19 mouse cellular contexts compared by ENCODE assay signal in the genomic region with DNA sequence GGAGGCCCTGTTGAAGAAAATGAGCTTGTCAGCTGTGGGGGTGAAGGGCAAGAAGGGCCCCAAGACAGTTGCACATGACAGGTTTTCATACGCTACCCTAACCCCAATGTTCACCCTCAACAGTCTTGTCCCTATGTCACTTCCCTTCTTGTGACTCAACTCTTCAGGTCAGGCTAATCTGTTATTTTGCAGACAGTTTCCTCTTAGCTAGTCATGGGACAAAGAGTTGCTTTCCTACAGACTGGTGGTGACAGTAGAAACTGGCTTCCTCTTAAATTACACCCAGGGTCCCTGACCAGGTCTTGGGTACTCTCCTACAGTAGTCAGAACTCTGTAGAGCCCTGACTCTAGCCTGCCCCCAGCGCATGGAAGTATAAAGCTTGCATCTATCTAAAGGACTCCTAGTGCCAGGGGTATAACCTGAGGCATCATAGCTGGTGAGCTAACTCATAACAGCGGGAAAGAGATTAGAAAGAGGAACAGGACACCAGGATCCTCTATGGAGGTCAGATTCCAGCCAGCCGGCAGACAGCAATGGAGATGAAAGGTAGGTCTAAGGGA. TPM values are rescaled to one million over a fixed set of nuclear protein-coding genes. Genes with fewer than 3 reads are reported as not detected.
A peak's percentile ranks its signal among the peaks of the same experiment; 100 is the strongest.
DNase-seq lines count a peak whose midpoint lies in the region; ATAC-seq lines count a peak whose summit lies in the region.
"Had no signal": no experiment of that assay in that cellular context is flagged by ENCODE, and none has a peak within 500 bp of the region (broad histone marks: within the 10 kb centered on the region; RNA-seq: fewer than 3 reads in every experiment).

No protein-coding gene starts in this region.

- peak overlapping the region; percentile 4; the same call in 1 of the 2 replicates for H3K27ac ChIP-seq in intestine, embryonic 15.5 days
- peak overlapping the region; percentile 96 for H3K27ac ChIP-seq in macrophage
- peak overlapping the region; percentile 68 for H3K27ac ChIP-seq in stomach, embryonic 16.5 days (ENCODE audit: low read length)
- H3K27ac ChIP-seq: embryonic facial prominence, embryonic 12.5 days; forebrain, embryonic 10.5 days; hindbrain, postnatal 0 days; neural tube, embryonic 13.5 days had no signal

- H3K36me3 ChIP-seq in intestine, embryonic 15.5 days = no peaks in the 10 kb centered on the region
- H3K36me3 ChIP-seq in macrophage (ENCODE audit: inconsistent target) = no peaks in the 10 kb centered on the region
- no peaks in the 10 kb centered on the region for H3K36me3 ChIP-seq in stomach, embryonic 16.5 days (ENCODE audit: control insufficient read depth, insufficient read depth, low read length)
- H3K36me3 ChIP-seq: embryonic facial prominence, embryonic 12.5 days; forebrain, embryonic 10.5 days had no signal

- H3K9me3 ChIP-seq in intestine, embryonic 15.5 days = no peaks in the 10 kb centered on the region
- H3K9me3 ChIP-seq in stomach, embryonic 16.5 days (replicated peaks; ENCODE audit: control insufficient read depth, low read length) = no peaks in the 10 kb centered on the region
- H3K9me3 ChIP-seq: embryonic facial prominence, embryonic 12.5 days; forebrain, embryonic 10.5 days; neural tube, embryonic 13.5 days had no signal

- H3K9ac ChIP-seq in intestine, embryonic 15.5 days = no peak overlapping the region
- peak overlapping the region; percentile 64; the same call in 1 of the 2 replicates for H3K9ac ChIP-seq in stomach, embryonic 16.5 days (ENCODE audit: low read length)
- H3K9ac ChIP-seq: embryonic facial prominence, embryonic 12.5 days; neural tube, embryonic 13.5 days had no signal

- H3K4me2 ChIP-seq in intestine, embryonic 15.5 days (replicated peaks) = peak overlapping the region; percentile 56
- peak overlapping the region; percentile 43 for H3K4me2 ChIP-seq in stomach, embryonic 16.5 days (ENCODE audit: low read depth, low read length)
- H3K4me2 ChIP-seq: embryonic facial prominence, embryonic 12.5 days; neural tube, embryonic 13.5 days had no signal

- H3K4me3 ChIP-seq in intestine, embryonic 15.5 days (replicated peaks) = peak overlapping the region; percentile 43
- no peak overlapping the region; the same call in 1 of the 2 replicates for H3K4me3 ChIP-seq in macrophage (ENCODE audit: inconsistent target)
- peak overlapping the region; percentile 47 for H3K4me3 ChIP-seq in stomach, embryonic 16.5 days (replicated peaks; ENCODE audit: low read length)
- H3K4me3 ChIP-seq: embryonic facial prominence, embryonic 12.5 days; forebrain, embryonic 10.5 days; neural tube, embryonic 13.5 days had no signal

- ATAC-seq in intestine, embryonic 15.5 days = peak; percentile 16; the same call in 1 of the 2 replicates
- ATAC-seq in stomach, embryonic 16.5 days (ENCODE audit: insufficient read depth, low FRiP score) = no peak
- no peak for ATAC-seq in erythroblast, adult 5-6 weeks (replicated peaks; ENCODE audit: low FRiP score, poor library complexity, severe bottlenecking)
- ATAC-seq: hindbrain, postnatal 0 days; midbrain, embryonic 16.5 days had no signal

- H3K4me1 ChIP-seq in intestine, embryonic 15.5 days (replicated peaks) = peaks cover 30% of the 10 kb centered on the region
- peaks cover 12% of the 10 kb centered on the region for H3K4me1 ChIP-seq in stomach, embryonic 16.5 days (ENCODE audit: control insufficient read depth, insufficient read depth, low read length)

- DNase-seq in heart, adult 11 months = peak; percentile 90
- DNase-seq in heart, postnatal 4 days = no peak
- DNase-seq in adrenal gland, postnatal 36 days = no peak
- no peak for DNase-seq in neural tube, embryonic 10.5 days (ENCODE audit: extremely low spot score, low spot score)
- DNase-seq: cerebellum, postnatal 25 days; heart, postnatal 10 days; kidney, postnatal 14 days; lung, postnatal 10 days; retina, postnatal 1 day; thymus, postnatal 14 days had no signal

- 70% methylated on average over 4 of the region's 4 CpGs for WGBS in intestine, embryonic 15.5 days
- 26% methylated on average over 4 of the region's 4 CpGs for WGBS in macrophage (ENCODE audit: missing documents)
- WGBS in stomach, embryonic 16.5 days = 61% methylated on average over 4 of the region's 4 CpGs

- H3K27me3 ChIP-seq in intestine, embryonic 15.5 days (replicated peaks) = no peaks in the 10 kb centered on the region
- no peaks in the 10 kb centered on the region for H3K27me3 ChIP-seq in stomach, embryonic 16.5 days (ENCODE audit: control insufficient read depth, insufficient read depth, low read length)
- H3K27me3 ChIP-seq: embryonic facial prominence, embryonic 12.5 days; neural tube, embryonic 13.5 days had no signal

- peaks cover 66% of the 10 kb centered on the region for H3K79me2 ChIP-seq in macrophage (ENCODE audit: inconsistent target)

RNA-seq across cellular contexts. Expression of a gene that starts 55.3 kb away (rescaled TPM):
- total RNA-seq in heart, postnatal 4 days (2021) = under 1 TPM; 0.67 to 0.99 TPM
- 4.5 and 6.2 TPM in 2 replicates for polyA plus RNA-seq in intestine, embryonic 15.5 days (2015; fragmentation: Nextera tagmentation; extraction: Ambion mirVana)
- 10 to 100 TPM in 1 of 26 experiments, 1 to 10 TPM in 21, under 1 TPM in 4; 0.55 to 10.7 (median 2.5) TPM for total RNA-seq in macrophage (2018; cell fraction: chromatin; rRNA removed)
- total RNA-seq in macrophage (2018; cell fraction: cytosol; rRNA removed) = 1 to 10 TPM; 1.3 to 8.7 (median 3.2) TPM
- total RNA-seq in macrophage (2018; cell fraction: nucleus; rRNA removed) = 10 to 100 TPM in 2 of 26 experiments, 1 to 10 TPM in 23, under 1 TPM in 1; 0.92 to 16.0 (median 3.5) TPM
- 2.1 to 5.9 TPM (median 5.8 TPM) in 3 replicates for polyA plus RNA-seq in macrophage (2018)
- 4.9 and 7.1 TPM in 2 replicates for polyA plus RNA-seq in stomach, embryonic 16.5 days (2015; fragmentation: Nextera tagmentation; extraction: Ambion mirVana)
- not detected in 2 replicates for total RNA-seq in erythroblast, adult 5-6 weeks (2015; ENCODE audit: low replicate concordance)
- not detected in 2 replicates for total RNA-seq in erythroblast, adult 5-6 weeks (2017; ENCODE audit: low replicate concordance)
- total RNA-seq in adrenal gland, postnatal 36 days (2021) = 1 to 10 TPM; 6.2 to 7.5 TPM

Comparison
In these comparisons a context has a peak if more than half of its experiments do, and no peak if none do; other contexts are left out.
1. H3K27ac ChIP-seq: peak in every context shown above with its lines; median percentile 96 in macrophage; 68 in stomach, embryonic 16.5 days; 4 in intestine, embryonic 15.5 days.